Mouse (Mus musculus) heart, postnatal 4 days (tissue): ENCODE measurements around the gene Ube2n. TPM values are rescaled to one million over a fixed set of nuclear protein-coding genes. Genes with fewer than 3 reads are reported as not detected.

Experiments
- microRNA-seq, 2 experiments: library from miRNA; unstranded; fragments of <30 nt; microRNA quantifications; one replicate each; pipeline ENCODE4 v1.2.0; 2021 to 2022
- total RNA-seq, 2 experiments: library from RNA; stranded (reverse); gene quantifications; 2 replicates each; pipeline ENCODE4 v1.2.3; 2021

Ube2n gene
- total RNA-seq, 2 experiments from 2014 or later = 143 to 146 TPM

Small RNA genes within 50 kb of the gene (microRNA-seq; reads per million reads assigned to microRNA genes)
- 21.4 to 33.7 reads per million in 2 experiments for gene Mir3058

Other genes starting within 250 kb of the Ube2n start
- 10 to 100 TPM; 11.3 to 12.2 TPM for gene Cradd, start 191.0 kb upstream of the Ube2n start, total RNA-seq
- gene Socs2, start 98.0 kb upstream of the Ube2n start, total RNA-seq = 100 to 1,000 TPM; 114 to 125 TPM
- gene Mrpl42, start 13.2 kb upstream of the Ube2n start, total RNA-seq = 100 to 1,000 TPM; 284 to 300 TPM
- 100 to 1,000 TPM; 201 to 218 TPM for gene Nudt4, start 49.0 kb downstream of the Ube2n start, total RNA-seq
- not detected for gene Anapc15-ps, start 158.3 kb downstream of the Ube2n start, total RNA-seq